Mouse (Mus musculus): Measurements from ENCODE around the gene Fgf22.
A peak's percentile ranks its signal among the peaks of the same experiment; 100 is the strongest.

The Fgf22 gene

DNA sequence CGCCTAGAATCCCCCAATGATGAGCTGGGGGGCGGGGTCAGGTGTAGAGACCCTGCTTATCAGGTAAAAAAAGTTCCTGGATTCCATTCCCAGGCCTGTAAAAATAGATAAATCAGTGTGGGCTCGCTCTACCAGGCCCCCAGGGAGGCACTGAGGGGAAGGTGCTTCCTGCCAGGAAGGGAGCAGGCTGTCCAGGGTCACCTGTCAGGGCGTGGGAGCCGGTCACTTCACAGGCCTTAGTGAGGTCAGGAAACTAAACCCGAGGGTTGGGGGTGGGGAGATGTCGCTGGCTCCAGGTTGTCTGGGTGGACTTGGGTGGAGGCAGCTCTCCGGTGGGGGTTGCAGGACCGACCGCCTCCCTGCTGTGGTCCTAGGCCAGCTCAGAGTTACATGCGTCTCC, 50.8 kb downstream of the Fgf22 start:
- Histone ChIP-seq H3K36me3 (ENCODE audit: insufficient read depth, low read length) (peaks cover 17% of the 10 kb centered on the region), H3K9me3 (ENCODE audit: low read length) (no peaks in the 10 kb centered on the region), H3K4me1 (replicated peaks; ENCODE audit: low read depth, low read length) (peaks cover 88% of the 10 kb centered on the region), H3K4me3 (replicated peaks; ENCODE audit: low read length) (peak overlapping the region; percentile 57), H3K27me3 (ENCODE audit: insufficient read depth, low read length) (peaks cover 4% of the 10 kb centered on the region; the same call in 1 of the 2 replicates)
- TF ChIP-seq POU5F1 (IDR thresholded peaks at IDR 0.05; ENCODE audit: borderline replicate concordance, low read length) (no peak), CTCF (conservative IDR thresholded peaks at IDR 0.05; ENCODE audit: low read length) (no peak), NANOG (IDR thresholded peaks at IDR 0.05; ENCODE audit: borderline replicate concordance, low read length) (no peak)

DNA sequence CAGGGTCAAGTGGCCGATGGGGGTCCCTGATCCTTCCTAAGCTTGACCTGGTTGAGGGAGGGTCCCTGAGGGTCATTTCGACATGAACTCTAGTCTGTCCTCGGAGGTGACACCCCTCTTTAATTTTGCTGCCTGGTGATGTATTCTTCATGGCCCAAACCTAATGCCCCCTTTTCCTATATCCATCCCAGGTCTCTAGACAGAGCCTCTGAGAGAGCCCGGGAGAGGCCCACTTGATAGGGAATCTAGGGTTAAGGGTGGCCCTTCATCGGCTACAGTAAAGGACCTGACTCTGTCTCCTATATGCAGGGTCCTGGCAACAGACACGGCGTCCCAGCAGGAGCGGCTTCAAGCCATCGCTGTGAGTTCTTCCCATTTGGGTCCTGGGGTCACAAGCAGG, 51.5 kb downstream of the Fgf22 start:
- Histone ChIP-seq H3K4me1 (replicated peaks; ENCODE audit: low read depth, low read length) (peaks cover 81% of the 10 kb centered on the region), H3K4me3 (replicated peaks; ENCODE audit: low read length) (peak overlapping the region; percentile 57), H3K36me3 (ENCODE audit: insufficient read depth, low read length) (peaks cover 20% of the 10 kb centered on the region), H3K9me3 (ENCODE audit: low read length) (no peaks in the 10 kb centered on the region), H3K27me3 (ENCODE audit: insufficient read depth, low read length) (peaks cover 4% of the 10 kb centered on the region; the same call in 1 of the 2 replicates)
- no peak for TF ChIP-seq POU5F1 (IDR thresholded peaks at IDR 0.05; ENCODE audit: borderline replicate concordance, low read length)
- TF ChIP-seq NANOG (IDR thresholded peaks at IDR 0.05; ENCODE audit: borderline replicate concordance, low read length), result no peak
- TF ChIP-seq CTCF (conservative IDR thresholded peaks at IDR 0.05; ENCODE audit: low read length), result no peak

DNA sequence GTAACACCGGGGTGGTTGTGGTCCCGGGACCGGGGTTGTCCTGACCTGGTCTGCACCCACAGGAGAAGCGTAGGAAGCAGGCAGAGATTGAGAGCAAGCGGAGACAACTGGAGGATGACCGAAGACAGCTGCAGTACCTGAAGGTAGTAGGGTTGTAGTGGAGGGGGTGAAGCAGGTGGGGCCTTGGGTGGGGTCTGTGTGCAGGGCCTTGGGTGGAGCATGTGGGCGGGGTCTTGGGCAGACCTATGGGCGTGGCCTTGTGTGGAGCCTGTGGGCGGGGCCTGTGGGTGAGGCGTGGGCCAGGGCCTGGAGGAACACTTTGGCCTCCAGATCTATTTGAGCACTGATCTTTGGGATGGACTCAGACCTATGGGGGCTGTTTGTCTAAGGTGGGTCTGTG, 52.1 kb downstream of the Fgf22 start:
- Histone ChIP-seq H3K36me3 (ENCODE audit: insufficient read depth, low read length) (peaks cover 26% of the 10 kb centered on the region), H3K4me3 (replicated peaks; ENCODE audit: low read length) (no peak overlapping the region), H3K27me3 (ENCODE audit: insufficient read depth, low read length) (peaks cover 4% of the 10 kb centered on the region; the same call in 1 of the 2 replicates), H3K4me1 (replicated peaks; ENCODE audit: low read depth, low read length) (peaks cover 79% of the 10 kb centered on the region), H3K9me3 (ENCODE audit: low read length) (peaks cover 5% of the 10 kb centered on the region; the same call in 1 of the 2 replicates)
- no peak for TF ChIP-seq POU5F1 (IDR thresholded peaks at IDR 0.05; ENCODE audit: borderline replicate concordance, low read length)
- no peak for TF ChIP-seq CTCF (conservative IDR thresholded peaks at IDR 0.05; ENCODE audit: low read length)
- TF ChIP-seq NANOG (IDR thresholded peaks at IDR 0.05; ENCODE audit: borderline replicate concordance, low read length), result no peak

DNA sequence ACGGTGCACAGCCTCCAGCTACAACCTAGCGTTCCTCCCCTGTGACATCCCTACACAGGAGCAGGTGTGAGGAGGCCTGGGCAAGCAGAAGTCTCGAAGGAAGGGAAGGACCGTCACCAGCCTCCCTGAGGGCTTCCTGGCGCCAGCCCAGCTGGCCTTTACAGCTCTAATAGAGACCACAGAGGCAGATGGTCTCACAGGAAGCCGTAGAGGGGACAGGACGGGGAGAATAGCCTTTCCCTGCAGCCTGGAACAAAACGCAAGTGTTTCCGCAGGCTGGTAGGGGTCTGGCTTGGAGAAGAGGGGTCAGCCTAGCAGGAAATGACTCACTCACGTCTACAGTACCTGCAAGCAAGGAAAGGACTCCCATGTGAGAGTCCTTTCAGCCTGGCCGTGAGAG, 53.0 kb downstream of the Fgf22 start:
- H3K9me3 ChIP-seq (ENCODE audit: low read length), result peaks cover 5% of the 10 kb centered on the region; the same call in 1 of the 2 replicates
- H3K4me3 ChIP-seq (replicated peaks; ENCODE audit: low read length), result no peak overlapping the region
- peaks cover 28% of the 10 kb centered on the region for H3K36me3 ChIP-seq (ENCODE audit: insufficient read depth, low read length)
- peaks cover 75% of the 10 kb centered on the region for H3K4me1 ChIP-seq (replicated peaks; ENCODE audit: low read depth, low read length)
- TF ChIP-seq NANOG (IDR thresholded peaks at IDR 0.05; ENCODE audit: borderline replicate concordance, low read length), result no peak
- TF ChIP-seq POU5F1 (IDR thresholded peaks at IDR 0.05; ENCODE audit: borderline replicate concordance, low read length), result no peak
- TF ChIP-seq CTCF (conservative IDR thresholded peaks at IDR 0.05; ENCODE audit: low read length), result no peak
- peaks cover 4% of the 10 kb centered on the region; the same call in 1 of the 2 replicates for H3K27me3 ChIP-seq (ENCODE audit: insufficient read depth, low read length)
